Comparison of ENCODE assay signal across 14 mouse cellular contexts in the genomic region with DNA sequence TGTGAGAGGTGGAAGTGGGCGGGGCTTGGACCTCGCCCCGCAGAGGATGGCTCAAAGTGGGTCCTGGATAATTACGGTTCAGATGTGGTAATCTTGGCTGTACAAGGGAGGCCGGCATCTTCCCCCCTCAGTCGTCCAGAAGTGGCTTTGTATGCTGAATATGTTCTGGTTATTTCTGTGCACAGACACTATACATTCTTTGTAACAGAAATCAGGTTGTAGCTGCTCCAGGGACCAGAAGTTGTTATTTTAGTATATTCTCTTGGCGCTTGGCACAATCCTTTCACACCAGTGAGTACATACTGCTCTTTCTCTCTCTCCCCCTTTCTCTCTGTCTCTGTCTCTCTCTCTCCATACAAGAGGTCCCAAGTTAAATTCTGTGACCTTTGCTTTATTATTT.
A peak's percentile ranks its signal among the peaks of the same experiment; 100 is the strongest.
DNase-seq lines count a peak whose midpoint lies in the region; ATAC-seq and TF ChIP-seq lines count a peak whose summit lies in the region.
"Had no signal": no experiment of that assay in that cellular context is flagged by ENCODE, and none has a peak within 500 bp of the region (broad histone marks: within the 10 kb centered on the region; RNA-seq: fewer than 3 reads in every experiment).

No protein-coding gene starts in this region.

- H3K36me3 ChIP-seq in hindbrain, embryonic 11.5 days (ENCODE audit: control insufficient read depth, insufficient read depth, low read length) = no peaks in the 10 kb centered on the region
- H3K36me3 ChIP-seq in hindbrain, embryonic 16.5 days (ENCODE audit: control insufficient read depth, insufficient read depth, low read length) = no peaks in the 10 kb centered on the region; the same call in 1 of the 2 replicates
- H3K36me3 ChIP-seq in intestine, embryonic 15.5 days = no peaks in the 10 kb centered on the region
- no peaks in the 10 kb centered on the region for H3K36me3 ChIP-seq in small intestine, adult 2 months (ENCODE audit: control insufficient read depth, insufficient read depth, low read length)
- H3K36me3 ChIP-seq: embryonic facial prominence, embryonic 10.5 days; forebrain, embryonic 15.5 days; heart, embryonic 13.5 days had no signal

- H3K9me3 ChIP-seq in hindbrain, embryonic 11.5 days (ENCODE audit: control insufficient read depth, low read length) = no peaks in the 10 kb centered on the region
- no peaks in the 10 kb centered on the region for H3K9me3 ChIP-seq in hindbrain, embryonic 16.5 days (ENCODE audit: control insufficient read depth, low read length)
- H3K9me3 ChIP-seq in intestine, embryonic 15.5 days = no peaks in the 10 kb centered on the region
- H3K9me3 ChIP-seq: embryonic facial prominence, embryonic 10.5 days; forebrain, embryonic 15.5 days; heart, embryonic 13.5 days; hindbrain, embryonic 13.5 days had no signal

- 0 out of 2 replicates have a peak, but pooled peaks have one; percentile 7 for ATAC-seq in hindbrain, embryonic 11.5 days (ENCODE audit: low FRiP score)
- no peak for ATAC-seq in hindbrain, embryonic 16.5 days
- peak; percentile 50; the same call in 1 of the 2 replicates for ATAC-seq in intestine, embryonic 15.5 days

- 87% methylated on average over 7 of the region's 7 CpGs for WGBS in hindbrain, embryonic 11.5 days
- WGBS in hindbrain, embryonic 16.5 days = 91% methylated on average over 7 of the region's 7 CpGs
- WGBS in intestine, embryonic 15.5 days = 50% methylated on average over 7 of the region's 7 CpGs
- WGBS in small intestine, adult 2 months = 31% methylated on average over 7 of the region's 7 CpGs

- no peak overlapping the region for H3K9ac ChIP-seq in hindbrain, embryonic 11.5 days (ENCODE audit: low read depth, low read length)
- H3K9ac ChIP-seq in hindbrain, embryonic 16.5 days (ENCODE audit: low read depth, low read length) = no peak overlapping the region
- no peak overlapping the region for H3K9ac ChIP-seq in intestine, embryonic 15.5 days
- H3K9ac ChIP-seq: forebrain, embryonic 15.5 days; heart, embryonic 13.5 days; hindbrain, embryonic 13.5 days had no signal

- H3K4me1 ChIP-seq in hindbrain, embryonic 11.5 days (replicated peaks; ENCODE audit: control insufficient read depth, insufficient read depth, low read length) = no peaks in the 10 kb centered on the region
- H3K4me1 ChIP-seq in hindbrain, embryonic 16.5 days (ENCODE audit: control insufficient read depth, insufficient read depth, low read depth, low read length) = no peaks in the 10 kb centered on the region
- H3K4me1 ChIP-seq in intestine, embryonic 15.5 days (replicated peaks) = peaks cover 3% of the 10 kb centered on the region
- H3K4me1 ChIP-seq in small intestine, adult 2 months (ENCODE audit: control insufficient read depth, insufficient read depth, insufficient read length, low read length) = peaks cover 6% of the 10 kb centered on the region

- H3K4me3 ChIP-seq in hindbrain, embryonic 11.5 days (ENCODE audit: low read depth, low read length) = no peak overlapping the region
- no peak overlapping the region for H3K4me3 ChIP-seq in hindbrain, embryonic 16.5 days (ENCODE audit: low read length)
- H3K4me3 ChIP-seq in intestine, embryonic 15.5 days (replicated peaks) = no peak overlapping the region
- H3K4me3 ChIP-seq in small intestine, adult 2 months (ENCODE audit: low read depth, low read length) = peak overlapping the region; percentile 2; the same call in 1 of the 2 replicates
- H3K4me3 ChIP-seq: embryonic facial prominence, embryonic 10.5 days; forebrain, embryonic 15.5 days; heart, embryonic 13.5 days; hindbrain, embryonic 13.5 days had no signal

- TF ChIP-seq POLR2A in small intestine, adult 2 months (IDR thresholded peaks at IDR 0.05; ENCODE audit: low read depth, low read length) = no peak

- H3K4me2 ChIP-seq in hindbrain, embryonic 11.5 days (replicated peaks; ENCODE audit: low read depth, low read length) = no peak overlapping the region
- H3K4me2 ChIP-seq in hindbrain, embryonic 16.5 days (ENCODE audit: low read length) = no peak overlapping the region
- H3K4me2 ChIP-seq in intestine, embryonic 15.5 days (replicated peaks) = peak overlapping the region; percentile 20; the same call in 1 of the 2 replicates
- H3K4me2 ChIP-seq: forebrain, embryonic 15.5 days; heart, embryonic 13.5 days; hindbrain, embryonic 13.5 days had no signal

- H3K27me3 ChIP-seq in hindbrain, embryonic 11.5 days (ENCODE audit: control insufficient read depth, insufficient read depth, low read length) = no peaks in the 10 kb centered on the region
- H3K27me3 ChIP-seq in hindbrain, embryonic 16.5 days (replicated peaks; ENCODE audit: control insufficient read depth, insufficient read depth, low read length) = no peaks in the 10 kb centered on the region; the same call in 1 of the 2 replicates
- no peaks in the 10 kb centered on the region for H3K27me3 ChIP-seq in intestine, embryonic 15.5 days (replicated peaks)
- H3K27me3 ChIP-seq in small intestine, adult 2 months (ENCODE audit: control insufficient read depth, insufficient read depth, low read length) = no peaks in the 10 kb centered on the region
- H3K27me3 ChIP-seq: CH12.LX; forebrain, embryonic 15.5 days; hindbrain, embryonic 13.5 days had no signal

- no peak overlapping the region for H3K27ac ChIP-seq in hindbrain, embryonic 11.5 days (ENCODE audit: low read depth, low read length)
- H3K27ac ChIP-seq in hindbrain, embryonic 16.5 days (ENCODE audit: low read depth, low read length) = no peak overlapping the region
- H3K27ac ChIP-seq in intestine, embryonic 15.5 days = no peak overlapping the region
- no peak overlapping the region for H3K27ac ChIP-seq in small intestine, adult 2 months (ENCODE audit: insufficient read depth, low read depth, low read length)
- H3K27ac ChIP-seq: embryonic facial prominence, embryonic 10.5 days; forebrain, embryonic 15.5 days; heart, embryonic 13.5 days; hindbrain, embryonic 13.5 days had no signal

- TF ChIP-seq CTCF in small intestine, adult 2 months (IDR thresholded peaks at IDR 0.05; ENCODE audit: extremely low read depth, insufficient read length, insufficient replicate concordance, low read depth, low read length) = no peak

- DNase-seq in hindbrain, embryonic 11.5 days (ENCODE audit: low spot score) = no peak
- peak; percentile 29 for DNase-seq in R1 (ENCODE audit: low read depth, low spot score)
- DNase-seq in urinary bladder, postnatal 25 days (ENCODE audit: low spot score) = no peak
- no peak for DNase-seq in thymus, postnatal 14 days
- DNase-seq: gastrocnemius, postnatal 25 days; heart, adult 11 months had no signal
